Mouse (Mus musculus) neural tube, embryonic 14.5 days (tissue): ENCODE data around the gene Perm1. TPM values are rescaled to one million over a fixed set of nuclear protein-coding genes. Genes with fewer than 3 reads are reported as not detected.

Experiments
- ATAC-seq: fragments of 200-750 bp; cut with Nextera tagmentation; 2 replicates; pipeline ENCODE4 v1.8.0; 2017; ENCODE audit warnings: low read depth, mild to moderate bottlenecking, moderate TSS enrichment, moderate library complexity
- H3K27ac ChIP-seq: fragments of 300-500 bp; sonication (generic); 2 replicates; pipeline ENCODE4 v1.5.1; 2014; ENCODE audit warnings: low read depth, mild to moderate bottlenecking, control low read depth, low read length, moderate library complexity, mixed read lengths
- H3K27me3 ChIP-seq: fragments of 300-500 bp; sonication (generic); 2 replicates; pipeline ENCODE4 v1.6.1; 2014; ENCODE audit warnings: low read length; ENCODE audit not compliant: control insufficient read depth, insufficient read depth
- H3K36me3 ChIP-seq: fragments of 300-500 bp; sonication (generic); 2 replicates; pipeline ENCODE4 v1.6.1; 2014; ENCODE audit warnings: low read length, mixed read lengths; ENCODE audit not compliant: control insufficient read depth, insufficient read depth
- H3K4me1 ChIP-seq: fragments of 300-500 bp; sonication (generic); 2 replicates; pipeline ENCODE4 v1.6.1; 2014; ENCODE audit warnings: low read length; ENCODE audit not compliant: control insufficient read depth, insufficient read depth
- H3K4me2 ChIP-seq: fragments of 300-500 bp; sonication (generic); 2 replicates; pipeline ENCODE4 v1.6.1; 2014; ENCODE audit warnings: mild to moderate bottlenecking, low read depth, low read length, control low read depth
- H3K4me3 ChIP-seq: fragments of 300-500 bp; sonication (generic); 2 replicates; pipeline ENCODE4 v1.5.1; 2014; ENCODE audit warnings: low read depth, low read length, control low read depth, mixed read lengths
- H3K9ac ChIP-seq: fragments of 300-500 bp; sonication (generic); replicated peaks from 2 replicates; pipeline ENCODE4 v1.6.1; 2014; ENCODE audit warnings: low read depth, mild to moderate bottlenecking, control low read depth, low read length, mixed read lengths
- H3K9me3 ChIP-seq: fragments of 300-500 bp; sonication (generic); 2 replicates; pipeline ENCODE4 v1.6.1; 2016; ENCODE audit warnings: low read length; ENCODE audit not compliant: control insufficient read depth
- WGBS: fragments of 180-500 bp; shearing (Covaris S2); extraction: QIAGEN DNeasy Blood & Tissue Kit; methylation state at CpG from one replicate; pipeline ENCODE4 v1.1.7; 2014; 5-methylcytosine and 5-hydroxymethylcytosine counted together
- polyA plus RNA-seq: library from polyadenylated mRNA; unstranded; fragments of >200 nt; fragmentation: Nextera tagmentation; extraction: Ambion mirVana; gene quantifications from 2 replicates; pipeline ENCODE4 v1.2.1, GENCODE M21; 2014

The Perm1 gene
- polyA plus RNA-seq, 1 experiment from 2014 or later, result 2.2 TPM

- 25% methylated on average over 12 of the region's 12 CpGs for WGBS
- H3K9ac ChIP-seq, result 0 out of 2 replicates have a peak overlapping the region, but pooled peaks have one; percentile 11
- H3K4me1 ChIP-seq, result peaks cover 4% of the 10 kb centered on the region
- no peaks in the 10 kb centered on the region for H3K9me3 ChIP-seq
- H3K4me3 ChIP-seq, result no peak overlapping the region
- H3K27ac ChIP-seq, result no peak overlapping the region
- ATAC-seq, result 0 out of 2 replicates have a peak, but pooled peaks have one; percentile 20
- H3K36me3 ChIP-seq, result peaks cover 25% of the 10 kb centered on the region
- no peaks in the 10 kb centered on the region for H3K27me3 ChIP-seq
- no peak overlapping the region for H3K4me2 ChIP-seq
These were observed 12.8 kb downstream of the Perm1 start for GRCm38 (mm10) chr4:156228393-156229024.

DNA sequence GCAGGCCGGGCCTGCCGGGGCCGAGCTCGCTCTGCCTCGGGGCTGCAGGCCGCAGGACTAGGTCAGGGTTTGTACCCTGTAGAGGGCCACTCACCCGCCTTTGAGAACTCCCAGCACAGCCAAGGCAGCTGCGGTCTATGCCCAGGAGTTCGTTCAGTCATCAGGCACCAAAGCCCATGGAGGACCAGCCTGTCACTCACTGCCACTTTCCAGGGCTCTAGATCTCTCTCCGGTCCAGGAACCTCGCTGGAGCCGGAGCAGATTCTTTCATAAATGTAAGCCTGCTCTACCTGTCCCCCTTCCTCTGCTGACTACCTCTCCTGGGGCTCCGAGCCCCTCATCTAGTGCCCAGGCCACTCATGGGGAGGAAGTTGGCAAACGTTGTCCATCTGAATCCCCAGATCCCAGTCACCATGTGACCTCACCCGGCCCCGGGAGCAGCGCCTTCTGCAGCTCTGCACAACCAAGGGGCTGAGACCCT is 18.4 kb downstream of the Perm1 start:
- 2% methylated on average over 17 of the region's 17 CpGs for WGBS
- peak overlapping the region; percentile 68 for H3K9ac ChIP-seq
- no peak for ATAC-seq
- H3K4me1 ChIP-seq, result peaks cover 14% of the 10 kb centered on the region
- H3K27me3 ChIP-seq, result no peaks in the 10 kb centered on the region
- peak overlapping the region; percentile 64 for H3K27ac ChIP-seq
- H3K9me3 ChIP-seq, result no peaks in the 10 kb centered on the region
- peak overlapping the region; percentile 87 for H3K4me3 ChIP-seq
- peak overlapping the region; percentile 93 for H3K4me2 ChIP-seq
- peaks cover 36% of the 10 kb centered on the region for H3K36me3 ChIP-seq

- peak; percentile 61 for ATAC-seq
- Histone ChIP-seq H3K9ac (peak within 1 kb of the TSS; percentile 73), H3K4me3 (peak within 1 kb of the TSS; percentile 87), H3K27me3 (no peaks in the 10 kb centered on the region), H3K36me3 (peaks cover 38% of the 10 kb centered on the region), H3K27ac (peak within 1 kb of the TSS; percentile 86), H3K9me3 (no peaks in the 10 kb centered on the region), H3K4me1 (peaks cover 14% of the 10 kb centered on the region), H3K4me2 (peak within 1 kb of the TSS; percentile 93)
- 0% methylated on average over 31 of the region's 48 CpGs for WGBS
These were observed 19.1 kb downstream of the Perm1 start, which contains the start of gene Plekhn1 for GRCm38 (mm10) chr4:156234701-156235213. Gene Plekhn1 (minus strand): TSS chr4:156234857.

DNA sequence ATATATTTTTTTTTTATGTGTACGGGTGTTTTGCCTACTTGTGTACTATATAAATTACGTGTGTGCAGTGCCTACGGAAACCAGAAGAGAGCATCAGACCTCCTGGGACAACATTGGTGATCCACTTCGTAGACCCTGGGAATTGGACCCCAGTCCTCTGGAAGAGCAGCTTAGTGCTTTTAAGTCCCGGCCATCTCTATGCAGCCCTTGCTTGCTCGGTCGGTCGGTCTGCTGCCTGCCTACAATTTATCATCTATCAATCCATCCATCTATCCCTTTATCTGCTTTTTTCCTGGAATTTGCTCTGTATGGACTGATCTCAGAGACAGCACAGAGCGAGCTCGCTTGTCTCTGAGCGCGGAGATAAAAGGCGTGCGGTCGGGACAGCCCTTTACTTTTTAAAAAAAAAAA is 19.7 kb downstream of the Perm1 start:
- peak overlapping the region; percentile 87 for H3K4me3 ChIP-seq
- H3K27ac ChIP-seq, result peak overlapping the region; percentile 84
- no peaks in the 10 kb centered on the region for H3K27me3 ChIP-seq
- under 1% methylated on average over 15 of the region's 15 CpGs for WGBS
- peaks cover 14% of the 10 kb centered on the region for H3K4me1 ChIP-seq
- H3K36me3 ChIP-seq, result peaks cover 42% of the 10 kb centered on the region
- peak overlapping the region; percentile 93 for H3K4me2 ChIP-seq
- peak; percentile 56 for ATAC-seq
- H3K9ac ChIP-seq, result peak overlapping the region; percentile 73; the same call in 1 of the 2 replicates
- H3K9me3 ChIP-seq, result no peaks in the 10 kb centered on the region

- peak within 1 kb of the TSS; percentile 87 for H3K4me3 ChIP-seq
- H3K36me3 ChIP-seq, result peaks cover 43% of the 10 kb centered on the region
- peak within 1 kb of the TSS; percentile 86 for H3K27ac ChIP-seq
- H3K9me3 ChIP-seq, result no peaks in the 10 kb centered on the region
- no peaks in the 10 kb centered on the region for H3K27me3 ChIP-seq
- H3K9ac ChIP-seq, result peak within 1 kb of the TSS; percentile 73
- peaks cover 14% of the 10 kb centered on the region for H3K4me1 ChIP-seq
- ATAC-seq, result peak; percentile 88
- H3K4me2 ChIP-seq, result peak within 1 kb of the TSS; percentile 93
- WGBS, result under 1% methylated on average over 72 of the region's 90 CpGs
These were observed 20.3 kb downstream of the Perm1 start, which contains the start of gene Noc2l for GRCm38 (mm10) chr4:156235808-156236533. Gene Noc2l (plus strand): TSS chr4:156236010.

GRCm38 (mm10) chr4:156236651-156237447 is 21.2 kb downstream of the Perm1 start:
- H3K4me2 ChIP-seq, result peak overlapping the region; percentile 93
- H3K27me3 ChIP-seq, result no peaks in the 10 kb centered on the region
- H3K4me3 ChIP-seq, result peak overlapping the region; percentile 87
- peaks cover 14% of the 10 kb centered on the region for H3K4me1 ChIP-seq
- 26% methylated on average over 55 of the region's 60 CpGs for WGBS
- no peak for ATAC-seq
- H3K9me3 ChIP-seq, result no peaks in the 10 kb centered on the region
- H3K36me3 ChIP-seq, result peaks cover 45% of the 10 kb centered on the region
- peak overlapping the region; percentile 73; the same call in 1 of the 2 replicates for H3K9ac ChIP-seq
- no peak overlapping the region for H3K27ac ChIP-seq

DNA sequence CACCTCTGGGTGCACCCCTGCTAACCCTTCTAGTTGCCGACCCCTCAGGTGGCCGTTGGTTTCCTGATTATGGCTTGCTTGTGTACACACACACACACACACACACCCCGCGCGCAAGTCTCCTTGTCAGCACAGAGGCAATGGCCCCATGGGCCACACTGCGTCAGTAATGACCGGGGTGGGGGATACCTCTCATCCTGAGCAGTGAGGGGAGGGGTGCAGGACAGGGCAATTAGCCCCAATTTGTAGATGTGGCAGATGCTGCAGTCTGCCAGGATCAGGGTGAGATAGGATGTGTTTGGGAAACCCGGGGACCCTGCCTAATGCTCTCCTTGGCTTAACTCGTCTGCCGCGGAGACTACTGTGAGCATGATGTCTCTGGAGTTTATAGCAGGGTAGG is 33.9 kb downstream of the Perm1 start:
- Histone ChIP-seq H3K27ac (no peak overlapping the region), H3K9ac (no peak overlapping the region), H3K4me1 (peaks cover 4% of the 10 kb centered on the region; the same call in 1 of the 2 replicates), H3K4me2 (no peak overlapping the region), H3K4me3 (no peak overlapping the region), H3K36me3 (peaks cover 30% of the 10 kb centered on the region), H3K9me3 (no peaks in the 10 kb centered on the region), H3K27me3 (no peaks in the 10 kb centered on the region)
- ATAC-seq, result no peak
- 54% methylated on average over 11 of the region's 11 CpGs for WGBS

DNA sequence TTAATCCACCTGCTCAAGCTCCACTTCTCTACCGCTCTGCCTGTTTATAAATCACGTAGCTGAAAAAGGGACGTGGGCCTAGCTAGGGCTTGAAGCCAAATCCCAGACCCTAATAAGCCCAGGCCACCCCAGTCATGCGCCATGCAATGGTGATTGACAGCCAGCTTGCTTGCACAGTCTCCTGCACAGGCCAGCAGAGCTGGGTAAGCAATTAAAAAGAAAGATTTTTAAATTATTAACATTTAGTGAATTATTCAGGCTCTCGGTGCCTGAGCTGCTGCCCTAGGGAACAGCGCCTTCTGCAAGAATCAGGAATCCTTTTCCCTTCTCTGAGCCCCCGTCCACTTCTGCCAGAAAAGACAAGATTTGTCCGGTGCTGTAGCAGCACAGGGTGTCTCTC is 35.4 kb downstream of the Perm1 start:
- peaks cover 7% of the 10 kb centered on the region; the same call in 1 of the 2 replicates for H3K4me1 ChIP-seq
- no peak overlapping the region for H3K4me2 ChIP-seq
- peaks cover 16% of the 10 kb centered on the region for H3K36me3 ChIP-seq
- H3K27ac ChIP-seq, result no peak overlapping the region
- no peak for ATAC-seq
- no peaks in the 10 kb centered on the region for H3K9me3 ChIP-seq
- peaks cover 3% of the 10 kb centered on the region; the same call in 1 of the 2 replicates for H3K27me3 ChIP-seq
- no peak overlapping the region for H3K4me3 ChIP-seq
- H3K9ac ChIP-seq, result no peak overlapping the region
- WGBS, result 64% methylated on average over 8 of the region's 8 CpGs
